Mouse (Mus musculus) small intestine, adult 2 months (tissue): Measurements from ENCODE around the gene Gabpb1.

Source experiments
- CTCF ChIP-seq: fragments of 200-500 bp; IDR thresholded peaks from 2 replicates; pipeline ENCODE4 v1.5.1; 2012; ENCODE audit warnings: low read depth, mild to moderate bottlenecking, control low read depth, inconsistent platforms, low read length, moderate library complexity, mixed read lengths; ENCODE audit not compliant: insufficient replicate concordance, insufficient read length; ENCODE audit errors: extremely low read depth
- POLR2A ChIP-seq: fragments of 200-500 bp; IDR thresholded peaks from 2 replicates; pipeline ENCODE4 v1.6.1; 2012; ENCODE audit warnings: low read depth, mild to moderate bottlenecking, control low read depth, inconsistent platforms, low read length, moderate library complexity

DNA sequence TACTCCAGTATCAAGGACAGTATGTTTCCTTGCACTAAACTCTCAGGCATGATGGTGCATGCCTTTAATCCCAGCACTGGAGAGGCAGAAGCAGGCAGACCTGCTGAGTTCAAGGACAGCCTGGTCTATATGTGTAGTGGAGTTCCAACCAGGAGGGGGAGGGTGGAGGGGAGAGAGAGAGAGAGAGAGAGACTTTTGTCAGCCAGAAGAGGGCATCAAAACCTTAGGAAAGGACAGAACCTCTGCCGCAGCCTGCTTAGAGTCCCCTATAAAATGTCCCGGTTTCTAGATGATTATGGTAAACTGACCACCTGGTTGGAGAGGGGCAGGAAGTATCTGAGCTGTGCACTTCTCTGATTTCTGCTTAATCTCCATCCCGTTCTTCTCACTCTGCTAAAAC is 77.1 kb downstream of the Gabpb1 start:
- TF ChIP-seq POLR2A: no peak
- TF ChIP-seq CTCF: peak; percentile 37; the same call in 1 of the 2 replicates
